Mouse (Mus musculus): ENCODE results near the gene Mip.
A peak's percentile ranks its signal among the peaks of the same experiment; 100 is the strongest.
"Not testable (repeated sequence)": the region's sequence is repeated elsewhere in the genome, so short reads cannot be mapped to it uniquely, and the experiment has no call there.

The Mip gene

GRCm38 (mm10) chr10:128225538-128225937 is at the start of gene Mip:
Gene Mip, plus strand, starts transcription at chr10:128225838.
- DNase-seq (ENCODE audit: low read depth, low spot score) = no peak

- peak; percentile 87 for DNase-seq (ENCODE audit: low read depth, low spot score)
Measured at GRCm38 (mm10) chr10:128175996-128176755, 49.5 kb upstream of the Mip start.

GRCm38 (mm10) chr10:128177316-128177715 is 48.3 kb upstream of the Mip start:
- DNase-seq (ENCODE audit: low read depth, low spot score) = no peak

- no peak for DNase-seq (ENCODE audit: low read depth, low spot score)
Measured at GRCm38 (mm10) chr10:128179989-128180388, 45.6 kb upstream of the Mip start, which contains the start of gene Rbms2. Gene Rbms2, minus strand, starts transcription at chr10:128180297.

- no peak for DNase-seq (ENCODE audit: low read depth, low spot score)
Measured at GRCm38 (mm10) chr10:128184296-128184695, 41.3 kb upstream of the Mip start.

- no peak for DNase-seq (ENCODE audit: low read depth, low spot score)
Measured at GRCm38 (mm10) chr10:128185277-128185940, 40.2 kb upstream of the Mip start.

- DNase-seq (ENCODE audit: low read depth, low spot score) = peak; percentile 84
Measured at GRCm38 (mm10) chr10:128185959-128186358, 39.7 kb upstream of the Mip start.

GRCm38 (mm10) chr10:128187181-128187605 is 38.4 kb upstream of the Mip start:
- no peak for DNase-seq (ENCODE audit: low read depth, low spot score)

GRCm38 (mm10) chr10:128188242-128188877 is 37.3 kb upstream of the Mip start:
- peak; percentile 81 for DNase-seq (ENCODE audit: low read depth, low spot score)

GRCm38 (mm10) chr10:128191472-128191871 is 34.2 kb upstream of the Mip start:
- no peak for DNase-seq (ENCODE audit: low read depth, low spot score)

- DNase-seq (ENCODE audit: low read depth, low spot score) = not testable (repeated sequence)
Measured at GRCm38 (mm10) chr10:128192030-128192766, 33.4 kb upstream of the Mip start.

GRCm38 (mm10) chr10:128193113-128193512 is 32.5 kb upstream of the Mip start:
- no peak for DNase-seq (ENCODE audit: low read depth, low spot score)

- DNase-seq (ENCODE audit: low read depth, low spot score) = peak; percentile 88
Measured at GRCm38 (mm10) chr10:128194024-128194550, 31.6 kb upstream of the Mip start, which contains the start of gene Gls2. Gene Gls2, plus strand, starts transcription at chr10:128194457.

- DNase-seq (ENCODE audit: low read depth, low spot score) = peak; percentile 63
Measured at GRCm38 (mm10) chr10:128194551-128195461, 30.8 kb upstream of the Mip start.

- DNase-seq (ENCODE audit: low read depth, low spot score) = no peak
Measured at GRCm38 (mm10) chr10:128201856-128202255, 23.8 kb upstream of the Mip start.

GRCm38 (mm10) chr10:128204941-128205340 is 20.7 kb upstream of the Mip start:
- DNase-seq (ENCODE audit: low read depth, low spot score) = no peak

GRCm38 (mm10) chr10:128208326-128208725 is 17.3 kb upstream of the Mip start:
- DNase-seq (ENCODE audit: low read depth, low spot score) = no peak

GRCm38 (mm10) chr10:128209311-128210009 is 16.2 kb upstream of the Mip start:
- no peak for DNase-seq (ENCODE audit: low read depth, low spot score)

GRCm38 (mm10) chr10:128210131-128210530 is 15.5 kb upstream of the Mip start:
- no peak for DNase-seq (ENCODE audit: low read depth, low spot score)

- peak; percentile 25 for DNase-seq (ENCODE audit: low read depth, low spot score)
Measured at GRCm38 (mm10) chr10:128210954-128211353, 14.7 kb upstream of the Mip start.

Data from CD4-positive helper T cell, adult 2 months (primary cell).